Mouse (Mus musculus): Measurements from ENCODE around the gene Nubp2.

Nubp2 gene

DNA sequence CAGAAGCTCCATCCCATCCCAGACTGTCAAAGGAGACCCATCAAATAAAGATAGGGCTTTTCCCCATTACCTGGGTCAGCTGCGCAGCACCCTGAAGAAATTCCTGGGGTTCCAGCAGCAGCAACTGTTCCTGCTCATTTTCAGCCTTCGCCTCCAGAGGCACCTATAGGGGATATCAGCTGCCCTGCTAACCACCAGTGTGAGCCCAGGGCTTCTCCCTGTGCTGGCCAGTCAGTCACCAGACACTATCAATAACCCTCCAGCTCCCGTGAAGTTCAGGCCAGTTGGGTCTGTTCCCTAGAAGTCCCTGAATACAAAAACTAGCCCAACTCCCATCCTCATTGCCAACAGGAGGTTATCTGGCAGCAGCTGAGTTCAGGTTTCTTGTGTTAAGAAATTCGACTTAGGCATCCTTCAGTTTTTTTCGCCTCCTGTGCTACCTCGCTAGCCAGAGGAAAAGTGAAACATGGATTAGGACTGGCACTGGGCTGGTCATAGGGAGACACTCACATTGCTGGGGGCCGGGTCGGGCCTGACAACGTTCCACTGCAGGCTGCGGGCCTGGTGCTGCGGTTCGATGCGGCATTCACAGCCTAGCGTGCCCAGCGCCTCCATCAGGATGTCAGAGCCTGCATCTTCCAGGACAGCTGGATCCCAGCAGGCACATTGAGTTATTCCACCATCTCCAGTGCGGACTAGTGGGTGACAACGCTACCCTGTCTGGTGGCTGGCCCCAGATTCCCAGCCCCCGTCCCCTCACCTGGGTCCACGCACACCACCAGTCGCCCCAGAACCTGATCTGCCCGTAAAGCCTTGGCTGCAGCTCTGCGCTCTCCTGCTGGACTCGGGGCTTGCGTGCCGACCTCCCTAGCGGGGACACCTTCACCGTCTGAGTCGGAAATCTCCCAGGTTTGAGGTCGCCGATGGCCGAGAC, 8.2 kb upstream of the Nubp2 start:
- in situ Hi-C loops (cut with MboI, MseI): no loop called here

DNA sequence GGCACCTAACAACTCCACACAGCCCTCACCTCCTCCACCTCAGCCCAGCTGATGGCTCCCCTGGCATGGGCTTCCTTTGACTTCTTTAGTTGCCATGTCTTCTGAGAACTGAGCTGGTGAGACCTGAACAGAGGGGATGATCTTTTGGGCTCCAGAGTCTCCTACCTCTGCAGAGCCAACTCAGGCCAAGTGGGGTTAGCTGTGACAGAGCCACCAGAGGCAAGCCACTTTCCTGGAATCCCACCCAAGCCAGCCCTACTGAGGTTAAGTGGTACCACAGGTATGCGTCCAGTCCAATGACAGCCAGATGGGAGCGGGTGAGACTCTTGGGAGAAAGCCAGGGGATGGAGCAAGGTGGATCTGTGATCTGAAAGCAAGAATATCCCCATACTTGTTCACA, 7.1 kb upstream of the Nubp2 start:
- in situ Hi-C loops (cut with MboI, MseI): no loop called here

DNA sequence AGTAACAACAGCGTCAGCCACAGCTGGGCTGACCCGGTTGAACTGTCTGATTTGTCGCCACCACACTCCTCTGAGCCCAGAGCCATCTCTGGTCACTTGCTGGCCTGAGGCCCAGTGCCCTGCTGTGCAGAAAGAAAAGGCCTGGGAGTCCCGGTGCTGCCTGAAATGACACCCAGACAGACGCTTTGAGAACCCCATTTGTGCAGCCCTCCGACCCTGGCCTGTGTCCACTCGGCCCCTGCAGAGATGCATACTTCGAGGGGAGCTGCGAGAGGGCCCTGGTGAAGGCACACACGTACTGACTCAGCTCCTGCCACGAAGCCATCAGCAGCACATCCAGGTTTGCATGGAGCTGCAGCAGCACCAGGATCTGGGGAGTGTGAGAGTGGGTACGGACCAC, 6.6 kb upstream of the Nubp2 start:
- in situ Hi-C loops (cut with MboI, MseI): no loop called here

- in situ Hi-C loops (cut with MboI, MseI): no loop called here
These were observed 5.2 kb upstream of the Nubp2 start for GRCm38 (mm10) chr17:24891321-24891720.

DNA sequence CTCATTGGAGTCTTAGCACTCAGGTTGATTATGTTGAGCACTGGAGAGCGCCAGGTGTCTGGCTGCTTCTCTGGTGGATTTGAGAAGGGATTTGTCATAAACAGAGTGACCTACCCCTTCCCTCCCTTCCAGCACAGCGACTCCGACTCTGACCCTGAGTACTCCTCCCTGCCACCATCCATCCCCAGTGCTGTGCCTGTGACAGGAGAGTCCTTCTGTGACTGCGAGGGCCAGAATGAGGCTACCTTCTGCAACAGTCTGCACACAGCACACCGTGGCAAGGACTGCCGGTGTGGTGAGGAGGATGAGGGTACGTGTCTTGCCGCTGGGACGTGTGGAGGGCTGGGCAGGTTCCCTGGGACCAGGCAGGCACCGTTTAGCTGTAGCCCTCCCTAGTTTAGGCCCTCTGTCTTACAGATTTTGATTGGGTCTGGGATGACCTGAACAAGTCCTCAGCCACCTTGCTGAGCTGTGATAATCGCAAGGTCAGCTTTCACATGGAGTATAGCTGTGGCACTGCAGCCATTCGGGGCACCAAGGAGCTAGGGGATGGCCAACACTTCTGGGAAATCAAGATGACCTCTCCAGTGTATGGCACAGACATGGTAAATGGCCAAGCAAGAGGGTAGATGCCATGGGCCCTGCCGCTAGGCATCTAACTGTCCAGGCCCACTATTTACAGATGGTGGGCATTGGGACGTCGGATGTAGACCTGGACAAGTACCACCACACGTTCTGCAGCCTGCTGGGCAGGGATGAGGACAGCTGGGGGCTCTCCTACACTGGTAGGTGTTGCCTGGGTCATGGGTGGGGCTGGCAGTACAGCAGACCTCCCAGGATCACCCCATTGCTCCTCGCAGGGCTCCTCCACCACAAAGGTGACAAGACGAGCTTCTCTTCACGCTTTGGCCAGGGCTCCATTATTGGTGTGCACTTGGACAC, 4.3 kb upstream of the Nubp2 start:
- in situ Hi-C loops (cut with MboI, MseI): no loop called here

GRCm38 (mm10) chr17:24888862-24889261, 2.7 kb upstream of the Nubp2 start:
- in situ Hi-C loops (cut with MboI, MseI): no loop called here

DNA sequence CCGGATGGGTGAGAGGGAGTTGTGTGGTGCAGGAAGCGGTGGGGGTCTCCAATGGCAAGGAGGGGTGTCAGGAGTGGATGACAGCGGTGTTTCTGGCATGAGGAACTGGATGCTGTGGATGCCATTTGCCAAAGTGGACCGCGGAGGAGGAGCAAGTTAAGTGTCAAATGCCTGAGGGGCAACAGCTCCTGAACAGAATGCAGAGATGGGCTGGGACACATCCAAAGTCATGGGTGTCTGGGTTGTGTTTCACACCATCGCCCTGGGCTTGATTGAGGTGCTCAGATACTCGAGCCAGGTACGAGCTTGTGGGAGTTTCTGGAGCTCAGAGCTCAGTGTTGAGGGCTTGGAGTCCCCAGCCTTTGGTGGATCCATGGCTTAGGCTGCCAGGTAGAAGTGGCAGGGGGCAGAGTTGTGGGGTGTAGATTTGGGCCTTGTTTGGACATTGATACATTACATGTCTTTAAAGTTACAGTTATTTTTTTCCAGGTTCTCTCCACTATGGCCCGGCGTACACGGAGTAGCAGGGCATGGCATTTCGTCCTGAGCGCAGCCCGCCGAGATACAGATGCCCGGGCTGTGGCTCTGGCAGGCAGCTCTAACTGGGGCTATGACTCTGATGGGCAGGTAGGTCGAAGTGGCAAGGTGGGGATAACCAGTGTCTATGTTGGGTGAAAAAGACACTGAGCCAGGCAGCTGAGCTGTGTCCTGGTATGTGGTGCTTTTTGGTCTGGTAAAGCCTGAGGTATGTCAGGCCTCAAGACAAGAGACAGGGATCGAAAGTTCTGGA, 1.3 kb upstream of the Nubp2 start:
- in situ Hi-C loops (cut with MboI, MseI): no loop called here

DNA sequence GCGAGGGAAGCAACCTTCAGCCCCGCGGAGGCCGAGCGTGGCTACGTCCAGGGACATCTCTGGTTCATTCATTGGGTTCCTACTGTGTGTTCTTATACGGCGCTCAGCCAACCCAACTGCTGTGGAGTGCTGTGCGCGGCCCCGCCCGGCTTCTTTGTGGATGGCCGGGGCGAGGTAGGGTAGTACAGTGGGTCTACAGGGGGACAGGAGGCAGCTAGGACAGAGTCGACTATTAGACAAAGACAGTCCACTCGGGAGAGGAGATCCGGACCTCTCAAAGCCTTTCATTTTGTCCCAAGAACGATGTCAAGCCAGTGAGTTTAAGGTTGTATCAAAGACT, 753 bp upstream of the Nubp2 start:
- in situ Hi-C loops (cut with MboI, MseI): no loop called here

GRCm38 (mm10) chr17:24885356-24886133, 604 bp downstream of the Nubp2 start:
- in situ Hi-C loops (cut with MboI, MseI): no loop called here

DNA sequence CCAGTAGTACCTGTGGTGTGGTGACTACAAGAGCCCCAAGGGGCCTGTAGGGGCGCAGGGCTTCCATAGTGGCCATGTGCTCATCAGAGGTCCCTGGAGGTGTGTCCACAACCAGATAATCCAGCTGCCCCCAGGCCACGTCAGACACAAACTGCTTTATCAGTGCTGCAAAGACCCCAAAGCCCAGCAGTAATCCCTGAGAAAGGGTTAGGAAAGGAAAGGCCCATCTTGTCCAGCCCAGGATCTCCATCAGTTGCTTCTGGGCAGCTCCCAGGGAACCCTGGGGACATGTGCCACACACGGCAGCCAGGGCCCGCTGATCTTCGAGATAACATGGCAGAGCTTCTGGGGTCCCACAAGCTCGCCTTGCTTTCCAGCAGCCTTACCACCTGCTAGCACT, 1.8 kb downstream of the Nubp2 start:
- in situ Hi-C loops (cut with MboI, MseI): no loop called here

DNA sequence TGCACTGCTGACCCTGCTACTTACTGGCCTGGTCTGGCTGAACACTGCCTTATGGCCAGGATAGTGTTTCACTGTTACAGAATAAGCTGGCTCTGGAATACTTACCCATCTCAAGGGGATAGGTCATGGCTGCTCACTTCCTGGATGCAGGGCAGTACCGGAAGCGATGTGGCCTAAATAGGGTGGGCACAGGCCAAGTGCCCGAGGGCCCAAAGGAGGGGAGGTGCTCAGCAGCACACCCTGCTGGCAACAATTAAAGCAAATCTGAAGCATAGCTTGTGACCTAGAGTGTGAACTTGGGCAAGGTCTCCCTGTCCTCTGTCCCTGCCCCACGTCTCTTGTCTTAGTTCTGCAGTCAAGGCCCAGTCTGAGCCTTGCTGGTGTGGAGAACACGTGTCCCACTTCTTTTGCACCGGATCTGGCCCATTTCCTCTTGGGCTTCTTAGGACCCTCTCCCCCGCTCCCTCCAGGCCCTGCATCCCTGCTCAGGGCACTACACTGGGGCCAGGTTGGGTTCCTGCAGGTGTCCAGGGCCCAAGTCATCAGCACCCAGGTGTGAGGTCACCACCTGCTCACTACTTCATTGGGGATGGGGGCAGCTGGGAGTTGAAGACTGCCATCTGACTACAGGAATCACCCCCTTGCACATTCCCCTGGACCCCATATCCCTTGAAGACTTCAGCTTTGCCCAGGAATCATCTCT, 4.3 kb downstream of the Nubp2 start:
- in situ Hi-C loops (cut with MboI, MseI): no loop called here

- in situ Hi-C loops (cut with MboI, MseI): no loop called here
These were observed 7.6 kb downstream of the Nubp2 start for GRCm38 (mm10) chr17:24878531-24878930.

- in situ Hi-C loops (cut with MboI, MseI): no loop called here
These were observed 8.1 kb downstream of the Nubp2 start for GRCm38 (mm10) chr17:24878117-24878397.

- in situ Hi-C loops (cut with MboI, MseI): no loop called here
These were observed 8.6 kb downstream of the Nubp2 start for GRCm38 (mm10) chr17:24877336-24878116.

- in situ Hi-C loops (cut with MboI, MseI): no loop called here
These were observed 11.2 kb downstream of the Nubp2 start for GRCm38 (mm10) chr17:24874989-24875388.

- in situ Hi-C loops (cut with MboI, MseI): no loop called here
These were observed 11.8 kb downstream of the Nubp2 start for GRCm38 (mm10) chr17:24874405-24874745.

DNA sequence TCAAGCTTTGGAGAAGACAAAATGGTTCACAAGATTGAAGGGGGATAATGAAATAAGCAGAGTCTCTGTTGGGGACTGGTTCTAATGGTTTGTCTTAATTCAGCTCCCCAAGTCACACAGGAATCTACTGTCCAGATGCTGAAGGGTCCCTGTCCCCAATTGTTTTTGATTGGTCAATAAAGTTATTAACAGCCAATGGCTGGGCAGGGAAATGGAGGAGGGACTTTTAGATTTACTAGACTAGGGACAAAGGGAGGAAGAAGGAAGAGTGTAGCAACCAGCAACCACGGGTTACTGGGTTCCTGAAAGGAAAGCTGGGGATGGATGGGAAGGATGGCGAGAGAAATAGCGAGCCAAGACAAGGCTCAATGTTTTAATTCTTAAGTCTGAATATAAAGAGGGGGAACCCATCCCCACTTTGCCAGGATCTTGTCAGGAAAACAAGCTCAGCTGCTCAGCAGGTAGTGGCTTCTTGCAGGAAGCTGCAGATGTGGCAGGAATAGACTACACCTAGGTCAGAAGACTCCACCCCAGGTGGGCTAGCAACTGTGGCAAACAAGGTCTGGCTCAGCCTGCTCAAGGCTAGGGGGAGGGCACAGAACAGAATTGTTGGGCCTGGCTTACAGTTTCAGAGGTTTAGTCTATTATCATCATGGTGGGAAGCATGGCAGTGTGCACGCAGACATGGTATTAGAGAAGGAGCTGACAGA, 12.3 kb downstream of the Nubp2 start:
- in situ Hi-C loops (cut with MboI, MseI): no loop called here

DNA sequence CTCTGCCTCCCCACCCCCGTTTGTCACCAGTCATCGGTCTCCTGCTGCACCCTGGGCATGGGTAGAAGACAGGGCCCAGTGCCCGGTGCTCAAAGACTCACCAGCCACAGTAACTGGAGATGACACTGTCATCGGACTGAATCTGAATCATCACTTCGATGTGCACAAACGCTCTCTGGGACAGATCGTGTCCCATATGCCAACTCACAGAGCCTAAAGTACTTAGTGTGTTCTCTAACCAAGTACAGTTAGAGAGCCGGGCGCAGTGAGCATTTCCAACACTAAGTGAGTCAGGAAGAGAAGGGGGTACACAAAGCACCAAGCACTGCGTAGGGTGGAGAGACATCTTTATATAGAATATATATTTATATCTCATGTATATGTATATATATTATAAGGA, 18.2 kb downstream of the Nubp2 start:
- in situ Hi-C loops (cut with MboI, MseI): no loop called here

GRCm38 (mm10) chr17:24865776-24866175, 20.4 kb downstream of the Nubp2 start, which contains the start of gene Igfals:
Gene Igfals (plus strand): TSS chr17:24865997.
- in situ Hi-C loops (cut with MboI, MseI): no loop called here
